Mouse (Mus musculus) hindbrain, postnatal 0 days (tissue): ENCODE measurements around the gene Atp6v0e2. TPM values are rescaled to one million over a fixed set of nuclear protein-coding genes. Genes with fewer than 3 reads are reported as not detected.

Experiments
- ATAC-seq: fragments of 200-750 bp; cut with Nextera tagmentation; 2 replicates; pipeline ENCODE4 v1.8.0; 2017; ENCODE audit warnings: mild to moderate bottlenecking, moderate TSS enrichment, moderate library complexity
- DNase-seq: peaks from one replicate; pipeline ENCODE4 v3.0.0-alpha.2; 2015; ENCODE audit warnings: low spot score
- H3K27ac ChIP-seq: fragments of 300-500 bp; sonication (generic); 2 replicates; pipeline ENCODE4 v1.5.1; 2014; ENCODE audit warnings: mild to moderate bottlenecking
- H3K27me3 ChIP-seq: fragments of 300-500 bp; sonication (generic); 2 replicates; pipeline ENCODE4 v1.6.1; 2014; ENCODE audit warnings: low read length, mixed read lengths; ENCODE audit not compliant: insufficient read depth
- H3K36me3 ChIP-seq: fragments of 300-500 bp; sonication (generic); 2 replicates; pipeline ENCODE4 v1.6.1; 2014; ENCODE audit warnings: low read length, mixed read lengths; ENCODE audit not compliant: insufficient read depth
- H3K4me1 ChIP-seq: fragments of 300-500 bp; sonication (generic); 2 replicates; pipeline ENCODE4 v1.6.1; 2014; ENCODE audit warnings: antibody characterized with exemption, low read length, mixed read lengths; ENCODE audit not compliant: insufficient read depth
- H3K4me2 ChIP-seq: fragments of 300-500 bp; sonication (generic); 2 replicates; pipeline ENCODE4 v1.6.1; 2014; ENCODE audit warnings: low read depth, mild to moderate bottlenecking, low read length, moderate library complexity, mixed read lengths
- H3K4me3 ChIP-seq: fragments of 300-500 bp; sonication (generic); 2 replicates; pipeline ENCODE4 v1.5.1; 2014; ENCODE audit warnings: low read length
- H3K9ac ChIP-seq: fragments of 300-500 bp; sonication (generic); replicated peaks from 2 replicates; pipeline ENCODE4 v1.6.1; 2014; ENCODE audit warnings: mild to moderate bottlenecking, low read length, moderate library complexity, mixed read lengths
- H3K9me3 ChIP-seq: fragments of 300-500 bp; sonication (generic); 2 replicates; pipeline ENCODE4 v1.6.1; 2016; ENCODE audit warnings: low read length, mixed read lengths
- CTCF ChIP-seq: IDR thresholded peaks from 2 replicates; pipeline ENCODE4 v1.5.1; 2016; ENCODE audit warnings: antibody characterized with exemption, control low read depth, low read depth
- WGBS: fragments of 180-500 bp; shearing (Covaris S2); extraction: QIAGEN DNeasy Blood & Tissue Kit; methylation state at CpG from one replicate; pipeline ENCODE4 v1.1.7; 2014; 5-methylcytosine and 5-hydroxymethylcytosine counted together
- polyA plus RNA-seq: library from polyadenylated mRNA; unstranded; fragments of >200 nt; fragmentation: Nextera tagmentation; extraction: Ambion mirVana; gene quantifications from 2 replicates; pipeline ENCODE4 v1.2.1, GENCODE M21; 2015
- total RNA-seq: library from RNA; depleted of rRNA; stranded (reverse); fragments of >200 nt; gene quantifications from 2 replicates; pipeline ENCODE4 v1.2.3, GENCODE M21; 2014

Gene Atp6v0e2
- total and polyA plus RNA-seq, 2 experiments from 2014 or later = 443 to 455 TPM

- no peaks in the 10 kb centered on the region; the same call in 1 of the 2 replicates for H3K4me1 ChIP-seq
- DNase-seq (no peak), ATAC-seq (no peak)
- WGBS = 89% methylated on average over 5 of the region's 5 CpGs
- H3K9ac ChIP-seq = no peak overlapping the region
- no peak overlapping the region for H3K4me2 ChIP-seq
- no peak overlapping the region; the same call in 1 of the 2 replicates for H3K27ac ChIP-seq
- no peak for TF ChIP-seq CTCF
- no peaks in the 10 kb centered on the region for H3K27me3 ChIP-seq
- H3K9me3 ChIP-seq = no peaks in the 10 kb centered on the region
- no peak overlapping the region for H3K4me3 ChIP-seq
- H3K36me3 ChIP-seq = no peaks in the 10 kb centered on the region
These were observed 34.6 kb downstream of the Atp6v0e2 start for GRCm38 (mm10) chr6:48572014-48572413.

- no peak within 1 kb of the TSS; the same call in 1 of the 2 replicates for H3K27ac ChIP-seq
- no peak for TF ChIP-seq CTCF
These were observed 35.2 kb downstream of the Atp6v0e2 start, which contains the start of gene Rarres2 for GRCm38 (mm10) chr6:48572572-48573061. Gene Rarres2 (minus strand): TSS chr6:48572789.

DNA sequence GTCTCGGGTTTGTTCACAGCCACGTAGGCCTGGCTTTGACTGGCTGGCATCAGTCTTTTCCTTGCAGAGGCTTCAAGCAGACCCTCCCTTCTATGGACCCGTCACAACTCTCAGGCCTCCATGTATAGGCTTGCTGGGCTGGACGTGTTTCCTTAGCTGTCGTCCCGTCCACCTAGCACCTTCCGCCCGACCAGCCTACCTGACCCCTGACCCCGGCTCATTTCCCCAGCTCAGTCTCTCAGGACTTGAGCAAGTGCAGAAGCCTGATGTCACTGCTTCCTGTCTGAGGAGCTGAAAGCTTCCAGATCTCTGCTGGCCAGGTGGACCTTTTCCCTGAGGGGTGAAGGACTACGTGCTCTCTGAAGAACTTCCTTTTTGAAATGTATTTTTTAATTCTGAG is 35.9 kb downstream of the Atp6v0e2 start:
- H3K36me3 ChIP-seq = no peaks in the 10 kb centered on the region
- no peaks in the 10 kb centered on the region for H3K9me3 ChIP-seq
- H3K27me3 ChIP-seq = no peaks in the 10 kb centered on the region
- no peak for ATAC-seq
- no peak overlapping the region for H3K27ac ChIP-seq
- no peak overlapping the region for H3K4me2 ChIP-seq
- 73% methylated on average over 10 of the region's 10 CpGs for WGBS
- H3K4me3 ChIP-seq = no peak overlapping the region
- H3K9ac ChIP-seq = no peak overlapping the region
- TF ChIP-seq CTCF = no peak
- DNase-seq = no peak
- no peaks in the 10 kb centered on the region; the same call in 1 of the 2 replicates for H3K4me1 ChIP-seq

More at GRCm38 (mm10) chr6:48572572-48573061, 35.2 kb downstream of the Atp6v0e2 start, which contains the start of gene Rarres2:
- Histone ChIP-seq H3K36me3 (no peaks in the 10 kb centered on the region), H3K4me2 (no peak within 1 kb of the TSS), H3K9ac (no peak within 1 kb of the TSS), H3K27me3 (no peaks in the 10 kb centered on the region), H3K4me3 (no peak within 1 kb of the TSS), H3K9me3 (no peaks in the 10 kb centered on the region), H3K4me1 (no peaks in the 10 kb centered on the region; the same call in 1 of the 2 replicates)
- no peak for ATAC-seq
- 29% methylated on average over 6 of the region's 6 CpGs for WGBS
- no peak for DNase-seq

DNA sequence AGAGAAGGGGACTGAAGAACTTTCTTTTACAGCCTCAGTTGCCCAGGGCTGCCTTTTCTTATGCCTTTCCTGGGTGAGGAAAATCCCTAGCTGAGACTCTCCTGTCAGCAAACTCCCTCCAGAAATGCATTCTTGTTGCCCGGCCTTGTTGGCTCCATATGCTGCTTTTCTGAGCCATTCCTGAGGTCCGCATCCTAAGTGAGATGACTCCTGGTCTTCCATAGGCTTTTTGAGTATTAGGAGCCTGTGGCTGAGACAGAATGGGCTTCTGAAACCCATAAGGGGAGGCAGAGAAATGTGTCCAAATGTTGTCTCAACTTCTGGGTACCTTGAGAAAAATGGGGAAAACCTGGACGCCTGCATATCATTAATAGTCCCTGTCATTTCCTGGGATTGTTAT is 36.6 kb downstream of the Atp6v0e2 start:
- no peaks in the 10 kb centered on the region for H3K4me1 ChIP-seq
- H3K9me3 ChIP-seq = no peaks in the 10 kb centered on the region
- 79% methylated on average over 3 of the region's 3 CpGs for WGBS

GRCm38 (mm10) chr6:48578736-48579135 is 41.3 kb downstream of the Atp6v0e2 start:
- 64% methylated on average over 5 of the region's 5 CpGs for WGBS
- ATAC-seq = no peak

More for the DNA sequence above, 36.6 kb downstream of the Atp6v0e2 start:
- TF ChIP-seq CTCF = no peak
- H3K27ac ChIP-seq = no peak overlapping the region
- no peak overlapping the region for H3K4me3 ChIP-seq
- no peak for DNase-seq
- H3K4me2 ChIP-seq = no peak overlapping the region
- H3K9ac ChIP-seq = no peak overlapping the region
- no peaks in the 10 kb centered on the region for H3K27me3 ChIP-seq
- H3K36me3 ChIP-seq = no peaks in the 10 kb centered on the region
- no peak for ATAC-seq

GRCm38 (mm10) chr6:48579215-48579648 is 41.8 kb downstream of the Atp6v0e2 start:
- H3K4me3 ChIP-seq = no peak overlapping the region
- no peaks in the 10 kb centered on the region for H3K36me3 ChIP-seq
- no peaks in the 10 kb centered on the region for H3K4me1 ChIP-seq
- no peaks in the 10 kb centered on the region for H3K9me3 ChIP-seq
- H3K4me2 ChIP-seq = no peak overlapping the region
- no peak for TF ChIP-seq CTCF
- DNase-seq = no peak
- 34% methylated on average over 5 of the region's 5 CpGs for WGBS
- no peak overlapping the region for H3K9ac ChIP-seq
- H3K27ac ChIP-seq = no peak overlapping the region
- H3K27me3 ChIP-seq = no peaks in the 10 kb centered on the region
- no peak for ATAC-seq

More at GRCm38 (mm10) chr6:48578736-48579135, 41.3 kb downstream of the Atp6v0e2 start:
- Histone ChIP-seq H3K27ac (no peak overlapping the region), H3K4me2 (no peak overlapping the region), H3K9ac (no peak overlapping the region), H3K27me3 (no peaks in the 10 kb centered on the region), H3K36me3 (no peaks in the 10 kb centered on the region), H3K9me3 (no peaks in the 10 kb centered on the region), H3K4me1 (no peaks in the 10 kb centered on the region), H3K4me3 (no peak overlapping the region)
- no peak for DNase-seq
- no peak for TF ChIP-seq CTCF

DNA sequence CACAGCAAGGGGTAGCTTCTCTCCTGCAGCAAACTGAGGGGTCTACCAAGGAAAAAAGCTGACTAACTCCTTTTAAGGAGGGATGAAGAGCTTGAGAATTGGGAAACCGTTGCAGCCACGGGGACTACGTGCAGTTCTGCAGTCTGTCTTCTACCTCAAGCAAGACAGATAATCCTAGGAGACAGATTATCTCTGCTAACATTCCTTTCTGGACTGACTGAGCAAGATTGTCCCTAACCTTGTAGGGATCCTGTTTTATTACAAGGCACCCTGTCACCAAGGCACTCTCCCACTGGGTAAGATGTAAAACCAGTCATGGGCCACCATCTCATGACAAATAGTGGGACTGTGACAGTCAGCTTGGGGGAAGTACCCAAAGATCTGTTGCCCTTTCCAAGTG is 43.8 kb downstream of the Atp6v0e2 start:
- H3K9me3 ChIP-seq = no peaks in the 10 kb centered on the region
- H3K4me2 ChIP-seq = no peak overlapping the region
- no peaks in the 10 kb centered on the region for H3K27me3 ChIP-seq
- H3K4me3 ChIP-seq = no peak overlapping the region
- ATAC-seq (no peak), DNase-seq (no peak)
- no peaks in the 10 kb centered on the region for H3K36me3 ChIP-seq
- no peak for TF ChIP-seq CTCF
- 31% methylated on average over 3 of the region's 3 CpGs for WGBS
- no peak overlapping the region for H3K27ac ChIP-seq
- no peaks in the 10 kb centered on the region for H3K4me1 ChIP-seq
- H3K9ac ChIP-seq = no peak overlapping the region
